Mouse (Mus musculus): ENCODE data around the gene Slc39a12. TPM values are rescaled to one million over a fixed set of nuclear protein-coding genes. Genes with fewer than 3 reads are reported as not detected.

The Slc39a12 gene
- polyA plus RNA-seq (2012; rRNA removed), result 0.02 TPM in 1 of 2 replicates, not detected in the other

- 45% methylated on average over 5 of the region's 5 CpGs for WGBS
- DNase-seq (ENCODE audit: low read depth, low spot score), result no peak
Observed at GRCm38 (mm10) chr2:14388162-14388561, at the start of gene Slc39a12. TSS of gene Slc39a12 (plus strand) at chr2:14388316.

GRCm38 (mm10) chr2:14341652-14342308 lies 46.3 kb upstream of the Slc39a12 start:
- DNase-seq (ENCODE audit: low read depth, low spot score), result no peak
- WGBS, result 64% methylated on average over 14 of the region's 14 CpGs

- 76% methylated on average over 8 of the region's 8 CpGs for WGBS
- no peak for DNase-seq (ENCODE audit: low read depth, low spot score)
Observed at GRCm38 (mm10) chr2:14342309-14342839, 45.7 kb upstream of the Slc39a12 start.

- 19% methylated on average over 1 of the region's 1 CpGs for WGBS
- no peak for DNase-seq (ENCODE audit: low read depth, low spot score)
Observed at GRCm38 (mm10) chr2:14388856-14389255, 740 bp downstream of the Slc39a12 start.

- WGBS, result 86% methylated on average over 1 of the region's 1 CpGs
Observed at GRCm38 (mm10) chr2:14390900-14391299, 2.8 kb downstream of the Slc39a12 start.

GRCm38 (mm10) chr2:14403000-14403399 lies 14.9 kb downstream of the Slc39a12 start:
- no peak for DNase-seq (ENCODE audit: low read depth, low spot score)

More at GRCm38 (mm10) chr2:14390900-14391299, 2.8 kb downstream of the Slc39a12 start:
- no peak for DNase-seq (ENCODE audit: low read depth, low spot score)

GRCm38 (mm10) chr2:14428987-14429386 lies 40.9 kb downstream of the Slc39a12 start:
- DNase-seq (ENCODE audit: low read depth, low spot score), result no peak
- 78% methylated on average over 2 of the region's 2 CpGs for WGBS

- no peak for DNase-seq (ENCODE audit: low read depth, low spot score)
- WGBS, result 66% methylated on average over 1 of the region's 1 CpGs
Observed at GRCm38 (mm10) chr2:14447322-14447721, 59.2 kb downstream of the Slc39a12 start.

- DNase-seq (ENCODE audit: low read depth, low spot score), result no peak
Observed at GRCm38 (mm10) chr2:14450866-14451265, 62.8 kb downstream of the Slc39a12 start.

- WGBS, result 33% methylated on average over 7 of the region's 7 CpGs
- no peak for DNase-seq (ENCODE audit: low read depth, low spot score)
Observed at GRCm38 (mm10) chr2:14454946-14455631, 67.0 kb downstream of the Slc39a12 start.

GRCm38 (mm10) chr2:14464438-14464837 lies 76.3 kb downstream of the Slc39a12 start:
- WGBS, result 63% methylated on average over 1 of the region's 1 CpGs
- no peak for DNase-seq (ENCODE audit: low read depth, low spot score)

GRCm38 (mm10) chr2:14494132-14494531 lies 106.0 kb downstream of the Slc39a12 start:
- whole genome bisulfite sequencing, result 46% methylated on average over 5 of the region's 5 CpGs
- DNase-seq (ENCODE audit: low read depth, low spot score), result no peak

GRCm38 (mm10) chr2:14496150-14496549 lies 108.0 kb downstream of the Slc39a12 start:
- 75% methylated on average over 2 of the region's 2 CpGs for WGBS
- DNase-seq (ENCODE audit: low read depth, low spot score), result no peak

- 30% methylated on average over 3 of the region's 3 CpGs for WGBS
- DNase-seq (ENCODE audit: low read depth, low spot score), result no peak
Observed at GRCm38 (mm10) chr2:14502482-14502881, 114.4 kb downstream of the Slc39a12 start.

- DNase-seq (ENCODE audit: low read depth, low spot score), result no peak
- WGBS, result 74% methylated on average over 5 of the region's 5 CpGs
Observed at GRCm38 (mm10) chr2:14518237-14518636, 130.1 kb downstream of the Slc39a12 start.

- no peak for DNase-seq (ENCODE audit: low read depth, low spot score)
- 76% methylated on average over 3 of the region's 3 CpGs for WGBS
Observed at GRCm38 (mm10) chr2:14534325-14535077, 146.4 kb downstream of the Slc39a12 start.

GRCm38 (mm10) chr2:14535246-14535671 lies 147.1 kb downstream of the Slc39a12 start:
- DNase-seq (ENCODE audit: low read depth, low spot score), result no peak
- 84% methylated on average over 3 of the region's 3 CpGs for WGBS

GRCm38 (mm10) chr2:14537781-14538180 lies 149.7 kb downstream of the Slc39a12 start:
- DNase-seq (ENCODE audit: low read depth, low spot score), result no peak
- WGBS, result 56% methylated on average over 3 of the region's 3 CpGs

- no peak for DNase-seq (ENCODE audit: low read depth, low spot score)
- WGBS, result 36% methylated on average over 3 of the region's 3 CpGs
Observed at GRCm38 (mm10) chr2:14543355-14543754, 155.2 kb downstream of the Slc39a12 start.

- DNase-seq (ENCODE audit: low read depth, low spot score), result no peak
- 73% methylated on average over 2 of the region's 2 CpGs for WGBS
Observed at GRCm38 (mm10) chr2:14543773-14544172, 155.7 kb downstream of the Slc39a12 start.

Measured in large intestine, adult 2 months (tissue).